ENCODE assay signal across 13 mouse cellular contexts in genomic region chr5:136480541-136480940, GRCm38 (mm10).
DNase-seq lines count a peak whose midpoint lies in the region; ATAC-seq and TF ChIP-seq lines count a peak whose summit lies in the region.
"Had no signal": no experiment of that assay in that cellular context is flagged by ENCODE, and none has a peak within 500 bp of the region (broad histone marks: within the 10 kb centered on the region; RNA-seq: fewer than 3 reads in every experiment).

No protein-coding gene starts in this region.

- DNase-seq in gastrocnemius, adult 18-20 months (ENCODE audit: low spot score), result peak; percentile 53
- DNase-seq in gastrocnemius, postnatal 4 days (ENCODE audit: low spot score in 2 of 2), result no peak
- peak; percentile 79 for DNase-seq in lung, postnatal 0 days (ENCODE audit: low spot score)
- no peak for DNase-seq in lung, postnatal 4 days
- DNase-seq in thymus, postnatal 10 days (ENCODE audit: low spot score in 2 of 2), result no peak

- H3K4me2 ChIP-seq in lung, postnatal 0 days (replicated peaks; ENCODE audit: low read depth, low read length), result no peak overlapping the region
- H3K4me2 ChIP-seq in heart, embryonic 11.5 days, result no peak overlapping the region
- H3K4me2 ChIP-seq in midbrain, embryonic 13.5 days (replicated peaks), result no peak overlapping the region
- H3K4me2 ChIP-seq: liver, embryonic 15.5 days had no signal

- no peak for TF ChIP-seq POLR2A in olfactory bulb, adult 2 months (IDR thresholded peaks at IDR 0.05; ENCODE audit: insufficient read depth, low read depth, low read length)

- peak; percentile 92 for ATAC-seq in lung, postnatal 0 days
- ATAC-seq in heart, embryonic 11.5 days (replicated peaks; ENCODE audit: insufficient number of reproducible peaks, low FRiP score, low TSS enrichment), result no peak; the same call in 1 of the 2 replicates
- no peak for ATAC-seq in midbrain, embryonic 13.5 days
- ATAC-seq: midbrain, embryonic 16.5 days had no signal

- no peaks in the 10 kb centered on the region for H3K9me3 ChIP-seq in lung, postnatal 0 days (ENCODE audit: low read length)
- no peaks in the 10 kb centered on the region for H3K9me3 ChIP-seq in heart, embryonic 11.5 days (replicated peaks; ENCODE audit: control insufficient read depth, low read length)
- H3K9me3 ChIP-seq in midbrain, embryonic 13.5 days, result no peaks in the 10 kb centered on the region
- H3K9me3 ChIP-seq: forebrain, embryonic 10.5 days; hindbrain, embryonic 10.5 days; liver, embryonic 15.5 days had no signal

- no peak overlapping the region for H3K27ac ChIP-seq in lung, postnatal 0 days (ENCODE audit: low read length)
- peak overlapping the region; percentile 62; the same call in 1 of the 2 replicates for H3K27ac ChIP-seq in heart, embryonic 11.5 days (ENCODE audit: low read depth, low read length)
- peak overlapping the region; percentile 38; the same call in 1 of the 2 replicates for H3K27ac ChIP-seq in olfactory bulb, adult 2 months (ENCODE audit: insufficient read depth, low read depth, low read length)
- no peak overlapping the region for H3K27ac ChIP-seq in midbrain, embryonic 13.5 days
- H3K27ac ChIP-seq: forebrain, embryonic 10.5 days; hindbrain, embryonic 10.5 days; liver, embryonic 15.5 days had no signal

- peak; percentile 99 for TF ChIP-seq EP300 in lung, postnatal 0 days (IDR thresholded peaks at IDR 0.05)

- H3K36me3 ChIP-seq in lung, postnatal 0 days (ENCODE audit: insufficient read depth, low read length), result no peaks in the 10 kb centered on the region
- H3K36me3 ChIP-seq in heart, embryonic 11.5 days (ENCODE audit: control insufficient read depth, insufficient read depth, low read length), result no peaks in the 10 kb centered on the region
- H3K36me3 ChIP-seq in midbrain, embryonic 13.5 days, result peaks cover 20% of the 10 kb centered on the region

- peaks cover 7% of the 10 kb centered on the region; the same call in 1 of the 2 replicates for H3K4me1 ChIP-seq in lung, postnatal 0 days (ENCODE audit: insufficient read depth, low read depth, low read length)
- H3K4me1 ChIP-seq in heart, embryonic 11.5 days (ENCODE audit: control insufficient read depth, insufficient read depth, low read length), result peaks cover 31% of the 10 kb centered on the region
- H3K4me1 ChIP-seq in olfactory bulb, adult 2 months (ENCODE audit: control insufficient read depth, insufficient read depth, low read length), result peaks cover 9% of the 10 kb centered on the region
- H3K4me1 ChIP-seq in midbrain, embryonic 13.5 days (replicated peaks), result peaks cover 6% of the 10 kb centered on the region; the same call in 1 of the 2 replicates
- H3K4me1 ChIP-seq: hindbrain, embryonic 10.5 days had no signal

- H3K9ac ChIP-seq in lung, postnatal 0 days (replicated peaks; ENCODE audit: low read depth), result no peak overlapping the region
- no peak overlapping the region for H3K9ac ChIP-seq in heart, embryonic 11.5 days (ENCODE audit: low read depth, low read length)
- no peak overlapping the region for H3K9ac ChIP-seq in midbrain, embryonic 13.5 days (replicated peaks)
- H3K9ac ChIP-seq: liver, embryonic 15.5 days had no signal

- TF ChIP-seq CTCF in lung, postnatal 0 days (IDR thresholded peaks at IDR 0.05), result peak; percentile 23
- no peak for TF ChIP-seq CTCF in olfactory bulb, adult 2 months (IDR thresholded peaks at IDR 0.05; ENCODE audit: insufficient read depth, low read depth, low read length)

- WGBS in lung, postnatal 0 days, result 72% methylated on average over 7 of the region's 7 CpGs
- WGBS in heart, embryonic 11.5 days (ENCODE audit: insufficient replicate concordance), result 71% methylated on average over 7 of the region's 7 CpGs
- WGBS in olfactory bulb, adult 2 months, result 60% methylated on average over 7 of the region's 7 CpGs
- 91% methylated on average over 7 of the region's 7 CpGs for WGBS in midbrain, embryonic 13.5 days

- H3K4me3 ChIP-seq in lung, postnatal 0 days (ENCODE audit: low read depth, low read length), result no peak overlapping the region
- no peak overlapping the region for H3K4me3 ChIP-seq in heart, embryonic 11.5 days (ENCODE audit: low read depth, low read length)
- H3K4me3 ChIP-seq in olfactory bulb, adult 2 months (ENCODE audit: insufficient read depth, low read depth, low read length), result no peak overlapping the region
- no peak overlapping the region for H3K4me3 ChIP-seq in midbrain, embryonic 13.5 days (replicated peaks)
- H3K4me3 ChIP-seq: forebrain, embryonic 10.5 days; hindbrain, embryonic 10.5 days; left cerebral cortex, adult 2 months; liver, embryonic 15.5 days had no signal

- no peaks in the 10 kb centered on the region for H3K27me3 ChIP-seq in lung, postnatal 0 days (replicated peaks; ENCODE audit: insufficient read depth, low read length)
- no peaks in the 10 kb centered on the region for H3K27me3 ChIP-seq in heart, embryonic 11.5 days (ENCODE audit: control insufficient read depth, insufficient read depth, low read length)
- H3K27me3 ChIP-seq in midbrain, embryonic 13.5 days, result no peaks in the 10 kb centered on the region
- H3K27me3 ChIP-seq: liver, embryonic 15.5 days had no signal

Comparison
In these comparisons a context has a peak if more than half of its experiments do, and no peak if none do; other contexts are left out.
1. DNase-seq: peak in gastrocnemius, adult 18-20 months (single experiment) and lung, postnatal 0 days (single experiment); none in gastrocnemius, postnatal 4 days (0 of 2), lung, postnatal 4 days (0 of 2) and thymus, postnatal 10 days (0 of 2).
2. H3K27ac ChIP-seq: peak in heart, embryonic 11.5 days (single experiment) and olfactory bulb, adult 2 months (single experiment); none in lung, postnatal 0 days (single experiment) and midbrain, embryonic 13.5 days (single experiment).